Mouse (Mus musculus): ENCODE results near the gene Mier3.

DNA sequence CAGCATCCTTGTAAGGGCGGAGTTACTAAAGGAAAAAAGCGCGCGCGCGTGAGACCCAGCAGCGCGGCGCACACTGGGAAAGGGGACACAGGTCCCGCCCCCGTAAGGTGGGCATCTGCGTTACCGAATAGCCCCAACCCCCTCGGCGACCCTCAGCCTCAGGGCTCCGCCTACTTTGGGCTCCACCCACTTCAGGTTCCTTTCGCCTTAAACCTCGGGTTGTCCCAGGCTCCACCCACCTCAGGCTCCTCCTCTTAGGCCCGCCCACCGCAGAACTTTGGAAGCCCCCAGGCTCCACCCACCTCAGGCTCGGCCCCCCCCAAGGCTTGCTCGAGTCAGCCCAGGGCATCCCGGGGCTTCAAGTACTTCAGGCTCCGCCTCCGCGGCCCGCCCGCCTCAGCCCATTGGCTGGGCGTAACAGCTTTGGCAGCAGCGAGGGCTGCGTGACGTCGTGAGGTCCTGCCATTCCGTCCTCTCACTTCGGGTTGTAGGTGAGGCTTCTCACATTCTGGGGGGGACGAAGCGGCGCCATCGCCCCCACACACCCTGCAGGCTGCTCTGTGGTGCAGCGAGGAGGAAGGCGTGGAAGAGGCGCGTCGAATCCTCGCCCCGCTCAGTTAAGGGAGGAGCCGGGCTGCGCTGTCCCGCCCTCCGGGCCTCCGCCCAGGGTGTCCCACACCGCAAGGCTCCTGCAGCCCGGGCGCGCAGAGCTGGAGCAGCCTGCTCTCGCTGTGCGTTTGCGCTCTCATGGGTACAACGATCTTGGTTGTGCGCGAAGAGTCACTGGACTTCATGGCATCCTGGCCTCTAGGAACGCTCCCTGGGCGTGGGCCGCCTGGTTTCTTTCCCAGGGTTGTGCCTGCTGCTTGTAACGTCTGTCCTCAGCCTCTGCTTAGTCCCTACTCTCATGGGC lies 44.6 kb downstream of the Mier3 start:
- TF ChIP-seq CTCF (IDR thresholded peaks at IDR 0.05; ENCODE audit: low read depth, low read length) (no peak), POLR2A (IDR thresholded peaks at IDR 0.05; ENCODE audit: extremely low read depth, insufficient read depth, low read length) (peak; percentile 54)

All from liver, adult 2 months (tissue).